Mouse (Mus musculus) CH12.LX (cell line): Measurements from ENCODE around the gene Bmp6.

ENCODE experiments used
- CTCF ChIP-seq, 2 experiments: IDR thresholded peaks in 1 of 2; conservative IDR thresholded peaks in 1 of 2; 2 replicates each; pipeline ENCODE4 v1.5.1; 2011 to 2012; ENCODE audit warnings: low read depth in 2 of 2, low read length in 2 of 2, improper control_type of control experiment in 1 of 2, inconsistent platforms in 1 of 2, mild to moderate bottlenecking in 1 of 2, moderate library complexity in 1 of 2
- ELF1 ChIP-seq: IDR thresholded peaks from 2 replicates; pipeline ENCODE4 v1.6.1; 2014; ENCODE audit warnings: low read depth, mild to moderate bottlenecking, inconsistent platforms, low read length, improper control_type of control experiment
- JUN ChIP-seq: IDR thresholded peaks from 2 replicates; pipeline ENCODE4 v1.6.1; 2011; ENCODE audit warnings: low read depth, mild to moderate bottlenecking, low read length, improper control_type of control experiment, moderate library complexity; ENCODE audit not compliant: insufficient read depth
- MAZ ChIP-seq: IDR thresholded peaks from 2 replicates; pipeline ENCODE4 v1.6.1; 2012; ENCODE audit warnings: low read depth, mild to moderate bottlenecking, inconsistent platforms, low read length, improper control_type of control experiment, moderate library complexity
- POLR2A ChIP-seq: IDR thresholded peaks from 2 replicates; pipeline ENCODE4 v1.6.1; 2011; ENCODE audit warnings: low read depth, mild to moderate bottlenecking, improper control_type of control experiment, low read length
- TCF12 ChIP-seq: IDR thresholded peaks from 2 replicates; pipeline ENCODE4 v1.6.1; 2014; ENCODE audit warnings: low read depth, mild to moderate bottlenecking, inconsistent platforms, low read length, improper control_type of control experiment

DNA sequence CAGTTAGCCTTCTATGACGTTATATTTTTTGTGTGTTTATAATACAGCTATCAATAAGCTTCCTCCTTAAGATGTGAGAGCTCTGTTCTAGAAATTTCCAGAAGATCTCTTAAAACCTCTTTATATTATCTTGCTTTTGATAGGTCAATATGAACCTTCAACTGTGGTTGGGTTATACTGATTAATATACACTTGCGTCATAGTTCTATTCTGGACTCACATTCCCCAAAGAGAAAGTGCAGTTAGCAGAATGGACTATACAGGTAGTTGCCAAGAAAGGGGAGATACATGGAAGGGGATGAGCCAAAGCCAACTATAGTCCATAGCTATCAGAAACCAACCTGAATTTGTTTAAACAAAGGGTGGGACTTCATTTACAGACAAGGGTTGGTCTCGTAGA, 33.8 kb upstream of the Bmp6 start:
- TF ChIP-seq CTCF (conservative IDR thresholded peaks at IDR 0.05 in 1 of 2, IDR thresholded peaks at IDR 0.05 in 1 of 2; ENCODE audit: low read depth in 2 of 2, low read length in 2 of 2) (no peak), JUN (no peak), MAZ (no peak), ELF1 (no peak), TCF12 (no peak), POLR2A (no peak)
